Comparison of ENCODE assay signal across 24 mouse cellular contexts in genomic region chr15:82215332-82216046, GRCm38 (mm10). TPM values are rescaled to one million over a fixed set of nuclear protein-coding genes. Genes with fewer than 3 reads are reported as not detected.
DNase-seq lines count a peak whose midpoint lies in the region; ATAC-seq lines count a peak whose summit lies in the region.
"Had no signal": no experiment of that assay in that cellular context is flagged by ENCODE, and none has a peak within 500 bp of the region (broad histone marks: within the 10 kb centered on the region; RNA-seq: fewer than 3 reads in every experiment).

No protein-coding gene starts in this region.

- no peak for DNase-seq in frontal cortex, postnatal 10 days (ENCODE audit: low spot score in 2 of 2)
- DNase-seq in brain, adult 2 months (ENCODE audit: low read depth, low spot score) = peak; percentile 87
- peak; percentile 69 for DNase-seq in cerebellum, adult 8-10 months
- DNase-seq in cerebellum, postnatal 25 days = peak; percentile 66 to 74
- no peak for DNase-seq in adrenal gland, postnatal 10 days
- no peak for DNase-seq in layer of hippocampus, postnatal 10 days (ENCODE audit: low spot score in 2 of 2)
- DNase-seq in lung, postnatal 4 days = no peak
- DNase-seq: adrenal gland, postnatal 36 days; embryo, embryonic 11 days; gastrocnemius, postnatal 10 days; heart, postnatal 14 days; kidney, adult 18-20 months; kidney, postnatal 25 days; liver, postnatal 0 days; lung, postnatal 36 days; right cerebral cortex, postnatal 4 days; thymus, adult 18-20 months; thymus, postnatal 36 days had no signal

- ATAC-seq in frontal cortex, adult (ENCODE audit: low TSS enrichment) = peak; percentile 32; the same call in 1 of the 2 replicates
- ATAC-seq: CD4-positive, CD25-positive, alpha-beta regulatory T cell, adult 4 months; forebrain, embryonic 16.5 days; hindbrain, embryonic 16.5 days; liver, embryonic 12.5 days; liver, postnatal 0 days had no signal

RNA-seq across cellular contexts. Expression of gene Shisa8, which starts 2.9 kb away (rescaled TPM):
- total RNA-seq in adrenal gland, postnatal 10 days (2021) = under 1 TPM; 0.12 to 0.45 TPM
- 1 to 10 TPM; 2.0 to 3.1 TPM for total RNA-seq in layer of hippocampus, postnatal 10 days (2021)
- total RNA-seq: gastrocnemius, postnatal 10 days had no signal

RNA-seq across cellular contexts. Expression of gene Tnfrsf13c, which starts 8.7 kb away (rescaled TPM):
- 1 to 10 TPM; 2.1 to 2.7 TPM for total RNA-seq in adrenal gland, postnatal 10 days (2021)
- 1 to 10 TPM in 1 of 2 experiments, under 1 TPM in 1; 0.69 to 1.0 TPM for total RNA-seq in layer of hippocampus, postnatal 10 days (2021)

RNA-seq across cellular contexts. Expression of gene Cenpm, which starts 29.1 kb away (rescaled TPM):
- total RNA-seq in adrenal gland, postnatal 10 days (2021) = 10 to 100 TPM; 11.7 to 12.0 TPM
- 1 to 10 TPM; 6.5 to 9.0 TPM for total RNA-seq in layer of hippocampus, postnatal 10 days (2021)

RNA-seq across cellular contexts. Expression of gene 1500009C09Rik, which starts 36.7 kb away (rescaled TPM):
- under 1 TPM; 0.27 to 1.00 TPM for total RNA-seq in adrenal gland, postnatal 10 days (2021)
- 10 to 100 TPM; 79.9 to 88.8 TPM for total RNA-seq in layer of hippocampus, postnatal 10 days (2021)
- total RNA-seq: gastrocnemius, postnatal 10 days; heart, adult 8-10 months; heart, postnatal 14 days had no signal

RNA-seq across cellular contexts. Expression of gene Sept3, which starts 59.2 kb away (rescaled TPM):
- 1 to 10 TPM; 3.5 to 6.0 TPM for total RNA-seq in adrenal gland, postnatal 10 days (2021)
- 100 to 1,000 TPM; 617 to 640 TPM for total RNA-seq in layer of hippocampus, postnatal 10 days (2021)

Comparison
In these comparisons a context has a peak if more than half of its experiments do, and no peak if none do; other contexts are left out.
1. DNase-seq: peak in brain, adult 2 months (single experiment), cerebellum, adult 8-10 months (single experiment) and cerebellum, postnatal 25 days (2 of 2); none in frontal cortex, postnatal 10 days (0 of 2), adrenal gland, postnatal 10 days (single experiment), layer of hippocampus, postnatal 10 days (0 of 2) and lung, postnatal 4 days (0 of 2).